Mouse (Mus musculus) embryonic stem cell, embryonic (primary cell): ENCODE data around the gene Kcnk4.

Source experiments
- CTCF ChIA-PET, 4 experiments: fragments of 300-600 bp in 2 of 4; fragments of 350-600 bp in 2 of 4; sonication (Branson Sonifier 250); formaldehyde crosslinking; loops; one replicate each; lab custom pipeline; 2022; ENCODE audit warnings: inconsistent platforms in 2 of 4; lab: Charles Lee
- POLR2A ChIA-PET, 4 experiments: fragments of 300-600 bp in 2 of 4; fragments of 350-600 bp in 2 of 4; sonication (Branson Sonifier 250); formaldehyde crosslinking; loops; one replicate each; lab custom pipeline; 2022; ENCODE audit warnings: antibody characterized with exemption in 4 of 4, inconsistent platforms in 1 of 4; lab: Charles Lee

Kcnk4 gene

DNA sequence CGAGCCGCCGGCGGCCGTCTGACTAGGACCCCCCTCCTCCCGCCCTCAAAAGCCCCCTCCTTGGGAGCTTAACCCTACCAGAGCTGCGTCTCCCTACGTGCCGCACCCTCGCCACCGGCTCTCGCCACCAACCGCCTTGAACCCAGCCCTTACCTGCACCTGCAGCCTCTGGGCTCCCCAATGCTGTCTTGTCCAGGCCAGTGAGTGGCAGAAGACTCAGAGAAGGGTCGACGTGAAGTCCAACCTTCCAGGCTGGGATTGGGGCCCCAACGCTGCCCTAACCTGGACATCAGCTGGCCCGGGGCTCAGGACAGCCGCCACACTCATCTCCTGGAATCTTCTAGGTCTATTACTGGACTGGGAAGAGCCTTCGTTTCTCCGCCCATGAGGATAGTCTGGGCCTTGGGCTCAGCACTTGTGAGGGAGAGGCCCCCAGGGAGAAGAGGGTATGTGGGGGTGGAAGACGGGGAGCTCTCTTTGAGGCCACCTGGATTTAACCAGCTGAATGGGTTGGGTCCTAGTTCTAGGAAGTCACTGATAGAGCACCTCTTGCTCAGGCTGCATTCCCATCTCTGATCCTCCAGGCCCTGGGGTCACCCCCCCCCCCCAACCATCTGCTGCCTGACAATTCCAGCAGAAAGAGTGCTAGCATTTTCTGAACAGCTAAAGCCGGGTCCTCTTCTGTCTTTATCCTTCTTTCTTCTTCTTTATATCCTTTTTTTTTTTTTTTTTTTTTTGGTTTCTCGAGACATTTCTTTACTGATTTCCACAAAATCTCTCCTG lies at the start of gene Kcnk4:
Kcnk4 (minus strand) TSS at position 321 of the 783 bp plus-strand sequence.
- POLR2A ChIA-PET = interaction anchor here in 3 of 4 experiments (0.6 to 3.8 kb wide), 21 partner anchors 8 to 661 kb away, joined by 3 to 23 read pairs (median 4); partner anchors contain the start of genes Esrra (in 2 of the 3), Bad (in 1 of the 3), Catsperz (in 1 of the 3) and Ccdc88b (in 1 of the 3)

GRCm38 (mm10) chr19:6983621-6984020 lies 49.3 kb upstream of the Kcnk4 start:
- ChIA-PET CTCF (no interaction called here), POLR2A (interaction anchor here in 3 of 4 experiments (0.6 to 8.9 kb wide), 8 partner anchors 8 to 187 kb away, joined by 3 to 99 read pairs (median 4); partner anchors contain the start of genes Nudt22 (in 2 of the 3), Trpt1 (in 2 of the 3) and Plcb3 (in 1 of the 3))

More for the DNA sequence above, at the start of gene Kcnk4:
- CTCF ChIA-PET = interaction anchor here (0.5 to 6.1 kb wide), 14 partner anchors 10 to 454 kb away, joined by 3 to 86 read pairs (median 6); partner anchors contain the start of genes Esrra (in 3 of the 4) and Catsperz (in 1 of the 4)

GRCm38 (mm10) chr19:6981465-6981864 lies 47.1 kb upstream of the Kcnk4 start:
- ChIA-PET CTCF (interaction anchor here in 1 of 4 experiments (0.8 kb wide), 1 partner anchor 529 kb away, joined by 3 read pairs; no protein-coding TSS in a partner anchor), POLR2A (interaction anchor here in 3 of 4 experiments (0.7 to 8.9 kb wide), 15 partner anchors 8 to 1873 kb away, joined by 3 to 99 read pairs (median 14); partner anchors contain the start of genes Nudt22 (in 3 of the 3), Trpt1 (in 3 of the 3), Dnajc4 (in 2 of the 3) and Stip1 (in 1 of the 3))

DNA sequence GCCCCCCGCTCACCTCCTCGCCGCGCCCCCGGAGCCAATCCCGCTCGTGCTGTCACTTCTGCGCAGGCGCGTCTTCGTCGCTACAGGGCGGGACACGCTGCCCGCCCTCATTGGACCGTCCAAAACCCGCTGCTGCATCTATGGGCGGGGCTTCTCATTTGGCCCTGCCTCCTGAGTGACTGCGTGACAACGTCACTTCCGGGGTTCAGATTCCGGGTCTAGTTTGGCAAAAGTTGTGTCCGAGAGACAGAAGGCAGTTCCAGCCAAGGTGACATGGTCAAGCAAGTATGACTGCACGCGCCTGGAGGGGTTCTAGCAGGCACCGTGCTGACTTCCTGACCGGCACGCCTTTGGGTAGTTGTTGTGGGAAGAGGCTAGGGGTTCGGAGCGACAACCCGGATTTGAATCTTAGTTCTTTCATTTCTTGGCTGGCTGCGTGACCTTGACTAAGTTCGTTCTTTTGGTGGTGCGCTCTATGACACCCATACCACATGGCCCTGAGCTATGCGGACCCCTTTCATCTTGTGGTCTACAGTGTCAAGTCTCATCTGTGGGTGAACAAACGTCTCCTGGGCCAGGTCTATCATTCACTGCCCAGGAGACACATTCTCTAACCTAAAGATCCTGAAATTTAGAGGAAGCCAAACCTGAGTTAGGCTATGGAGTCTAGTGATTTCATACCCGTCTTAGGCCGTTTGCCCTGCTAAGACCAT lies 46.2 kb upstream of the Kcnk4 start, which contains the start of gene Fkbp2:
Fkbp2 (minus strand) TSS at position 121 of the 713 bp plus-strand sequence.
- CTCF ChIA-PET = interaction anchor here in 3 of 4 experiments (0.7 to 2.9 kb wide), 33 partner anchors 7 to 552 kb away, joined by 3 to 89 read pairs (median 6); partner anchors contain the start of genes Bad (in 2 of the 3), Dnajc4 (in 2 of the 3), Nudt22 (in 2 of the 3) and Trpt1 (in 2 of the 3)
- POLR2A ChIA-PET = interaction anchor here in 3 of 4 experiments (0.5 to 8.9 kb wide), 57 partner anchors 9 to 1743 kb away, joined by 3 to 99 read pairs (median 4); partner anchors contain the start of genes Bad (in 3 of the 3), Gpr137 (in 3 of the 3), Nudt22 (in 3 of the 3) and Trpt1 (in 3 of the 3)

- CTCF ChIA-PET = interaction anchor here (0.6 to 2.9 kb wide), 90 partner anchors 8 to 673 kb away, joined by 3 to 89 read pairs (median 4); partner anchors contain the start of genes Bad (in 3 of the 4), Dnajc4 (in 3 of the 4), Esrra (in 2 of the 4) and Gpr137 (in 2 of the 4)
- POLR2A ChIA-PET = interaction anchor here (0.5 to 8.9 kb wide), 95 partner anchors 8 to 1743 kb away, joined by 3 to 99 read pairs (median 4); partner anchors contain the start of genes Bad (in 3 of the 4), Dnajc4 (in 3 of the 4), Gpr137 (in 3 of the 4) and Nudt22 (in 3 of the 4)
These were observed 45.4 kb upstream of the Kcnk4 start for GRCm38 (mm10) chr19:6979486-6980380.

DNA sequence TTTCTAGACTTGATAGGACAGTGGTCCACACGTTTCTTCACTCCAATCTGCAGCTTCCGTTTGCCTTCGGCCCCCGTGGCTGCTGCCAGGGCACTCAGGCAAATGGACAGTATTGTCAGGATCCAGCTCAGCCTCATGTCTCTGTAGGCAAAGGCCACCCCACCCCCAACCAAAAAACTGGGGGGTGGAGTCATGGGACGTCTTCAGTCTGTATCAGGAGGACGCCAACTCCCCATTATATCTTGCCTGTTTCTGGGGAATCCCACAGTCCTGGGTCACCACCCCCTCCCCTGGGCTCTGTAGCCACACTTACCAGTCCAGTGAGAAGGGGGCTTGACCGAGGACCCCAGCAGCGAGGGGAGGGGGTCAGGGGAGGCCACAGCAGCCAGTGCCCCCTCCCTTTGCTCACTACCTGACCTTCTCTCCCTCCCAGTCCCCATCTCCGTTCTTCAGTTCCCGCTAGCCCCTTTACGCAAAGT lies 44.7 kb upstream of the Kcnk4 start:
- ChIA-PET POLR2A (interaction anchor here in 3 of 4 experiments (0.6 to 8.9 kb wide), 73 partner anchors 8 to 1744 kb away, joined by 3 to 99 read pairs (median 4); partner anchors contain the start of genes Bad (in 3 of the 3), Dnajc4 (in 3 of the 3), Nudt22 (in 3 of the 3) and Trpt1 (in 3 of the 3)), CTCF (interaction anchor here (0.5 to 2.9 kb wide), 67 partner anchors 8 to 672 kb away, joined by 3 to 89 read pairs (median 4); partner anchors contain the start of genes Bad (in 3 of the 4), Dnajc4 (in 3 of the 4), Esrra (in 2 of the 4) and Gpr137 (in 2 of the 4))

DNA sequence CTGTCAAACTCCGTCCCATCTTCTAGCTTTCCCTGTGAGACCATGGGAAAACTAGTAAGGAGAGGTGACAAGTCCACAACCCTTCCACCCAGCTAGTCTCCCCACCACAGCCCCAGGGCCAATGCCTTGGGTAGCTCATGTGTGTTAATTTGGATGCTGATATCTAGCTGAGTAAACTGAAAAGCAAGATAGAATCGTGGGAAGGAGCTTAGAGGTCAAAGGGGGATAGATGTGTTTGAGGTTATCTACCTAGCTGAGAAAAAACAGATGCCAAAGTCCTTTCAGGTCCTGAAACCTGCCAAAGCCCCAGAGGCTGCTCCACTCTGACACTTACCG lies 44.3 kb upstream of the Kcnk4 start:
- CTCF ChIA-PET = interaction anchor here (0.5 to 2.9 kb wide), 22 partner anchors 8 to 1915 kb away, joined by 3 to 89 read pairs (median 9); partner anchors contain the start of genes Dnajc4 (in 3 of the 4), Nudt22 (in 2 of the 4), Trpt1 (in 2 of the 4) and Catsperz (in 1 of the 4)

DNA sequence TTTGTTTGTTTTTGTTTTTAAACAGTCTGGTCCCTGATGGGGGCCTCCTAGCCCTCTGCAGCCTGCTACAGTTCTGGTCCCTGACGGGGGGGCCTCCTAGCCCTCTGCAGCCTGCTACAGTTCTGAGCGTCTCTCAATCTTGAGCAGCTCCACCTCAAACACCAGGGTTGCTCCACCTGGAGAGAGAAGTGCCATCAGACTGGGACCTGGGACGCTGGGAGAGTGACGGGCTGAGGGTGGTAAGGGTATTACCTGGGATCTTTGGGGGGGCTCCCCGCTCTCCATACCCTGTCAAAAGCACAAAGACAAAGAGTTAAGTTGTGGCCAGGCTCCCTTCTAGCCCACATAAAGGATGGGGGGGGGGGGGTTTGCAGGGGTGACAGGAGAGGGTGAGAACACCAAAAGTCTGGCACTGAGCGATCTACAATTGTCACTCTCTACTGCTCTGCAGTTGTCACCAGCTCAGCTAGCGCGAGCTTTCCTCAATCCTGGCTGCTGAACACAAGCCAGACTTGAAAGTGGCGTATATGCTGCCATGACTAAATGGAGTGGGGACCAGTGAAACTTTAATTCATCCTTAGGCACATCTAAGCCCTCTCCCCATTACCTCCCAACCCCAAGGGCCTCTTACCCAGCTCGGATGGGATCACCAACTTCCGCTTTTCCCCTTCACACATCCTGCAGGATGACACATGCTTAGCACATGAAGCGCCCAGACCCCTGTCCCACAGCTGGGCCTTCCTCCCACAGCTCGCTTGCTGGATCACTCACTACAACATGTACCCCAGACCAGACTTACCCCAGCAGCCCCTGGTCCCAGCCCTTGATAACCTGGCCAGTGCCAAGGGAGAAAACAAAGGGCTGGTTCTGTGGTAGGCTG lies 43.7 kb upstream of the Kcnk4 start:
- CTCF ChIA-PET = interaction anchor here (0.5 to 2.9 kb wide), 18 partner anchors 8 to 1916 kb away, joined by 3 to 89 read pairs (median 9); partner anchors contain the start of genes Nudt22 (in 2 of the 4), Trpt1 (in 2 of the 4), Catsperz (in 1 of the 4) and Dnajc4 (in 1 of the 4)
- POLR2A ChIA-PET = interaction anchor here in 3 of 4 experiments (0.6 to 8.9 kb wide), 28 partner anchors 8 to 288 kb away, joined by 3 to 99 read pairs (median 12); partner anchors contain the start of genes Bad (in 3 of the 3), Dnajc4 (in 2 of the 3), Gpr137 (in 2 of the 3) and Nudt22 (in 2 of the 3)

More for the DNA sequence above, 44.3 kb upstream of the Kcnk4 start:
- POLR2A ChIA-PET = interaction anchor here in 3 of 4 experiments (0.7 to 8.9 kb wide), 25 partner anchors 8 to 287 kb away, joined by 3 to 99 read pairs (median 10); partner anchors contain the start of genes Bad (in 3 of the 3), Dnajc4 (in 2 of the 3), Gpr137 (in 2 of the 3) and Nudt22 (in 2 of the 3)

DNA sequence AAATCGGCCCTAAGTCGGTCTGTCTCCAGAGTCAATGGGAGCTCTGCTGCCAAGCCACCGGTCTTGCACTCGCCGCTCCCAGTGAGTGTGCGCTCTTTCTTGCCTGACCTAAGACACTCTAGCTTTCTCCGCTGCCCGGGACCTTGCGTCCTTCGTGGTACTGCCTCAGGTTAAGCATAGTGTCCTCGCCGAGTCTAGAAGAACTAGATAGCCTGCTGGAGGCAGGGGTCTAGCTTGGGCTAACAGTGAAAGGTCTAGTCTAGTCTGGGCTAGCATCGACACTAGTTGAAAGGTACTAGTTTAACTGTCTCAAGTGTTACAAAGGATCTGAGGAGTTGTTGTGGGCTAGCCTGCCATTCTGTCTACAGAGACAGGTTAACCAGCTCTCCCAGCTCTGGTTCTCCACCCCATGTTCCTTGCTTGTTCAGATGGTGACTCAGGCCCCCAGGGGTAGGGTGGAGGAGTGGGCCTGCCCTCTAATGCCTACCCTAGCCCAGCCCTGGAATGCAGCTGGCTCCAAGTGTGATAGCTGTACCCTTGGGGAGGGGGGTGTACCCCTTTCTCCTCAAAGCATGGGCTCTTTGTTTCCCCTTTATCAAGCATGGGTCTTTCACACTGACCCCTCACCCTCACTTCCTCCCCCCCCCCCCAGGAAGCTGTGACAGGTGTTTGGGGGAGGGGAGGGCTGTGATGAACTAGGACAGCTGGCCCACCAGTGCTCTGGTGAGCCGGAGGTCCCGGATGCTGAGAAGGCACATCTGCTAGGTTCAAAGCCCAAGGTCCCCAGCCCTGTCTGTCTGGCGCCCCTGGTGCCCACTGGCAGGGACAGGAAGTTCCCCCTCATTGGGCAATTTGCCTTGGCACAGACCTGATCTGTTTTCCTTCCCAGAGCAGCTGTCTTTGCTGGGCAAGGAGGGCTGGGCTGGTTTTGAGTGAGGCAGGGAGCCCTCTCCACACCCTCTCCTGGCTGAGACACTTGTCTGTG lies 41.5 kb upstream of the Kcnk4 start, which contains the start of gene Plcb3:
Plcb3 (minus strand) TSS at position 934 of the 985 bp plus-strand sequence.
- CTCF ChIA-PET = interaction anchor here (0.5 to 1.1 kb wide), 10 partner anchors 9 to 207 kb away, joined by 3 to 9 read pairs (median 3); partner anchors contain the start of genes Dnajc4 (in 1 of the 4), Nudt22 (in 1 of the 4) and Trpt1 (in 1 of the 4)
- POLR2A ChIA-PET = interaction anchor here (0.6 to 8.9 kb wide), 44 partner anchors 9 to 613 kb away, joined by 3 to 99 read pairs (median 4); partner anchors contain the start of genes Nudt22 (in 3 of the 4), Trpt1 (in 3 of the 4), Bad (in 2 of the 4) and Stip1 (in 2 of the 4)

DNA sequence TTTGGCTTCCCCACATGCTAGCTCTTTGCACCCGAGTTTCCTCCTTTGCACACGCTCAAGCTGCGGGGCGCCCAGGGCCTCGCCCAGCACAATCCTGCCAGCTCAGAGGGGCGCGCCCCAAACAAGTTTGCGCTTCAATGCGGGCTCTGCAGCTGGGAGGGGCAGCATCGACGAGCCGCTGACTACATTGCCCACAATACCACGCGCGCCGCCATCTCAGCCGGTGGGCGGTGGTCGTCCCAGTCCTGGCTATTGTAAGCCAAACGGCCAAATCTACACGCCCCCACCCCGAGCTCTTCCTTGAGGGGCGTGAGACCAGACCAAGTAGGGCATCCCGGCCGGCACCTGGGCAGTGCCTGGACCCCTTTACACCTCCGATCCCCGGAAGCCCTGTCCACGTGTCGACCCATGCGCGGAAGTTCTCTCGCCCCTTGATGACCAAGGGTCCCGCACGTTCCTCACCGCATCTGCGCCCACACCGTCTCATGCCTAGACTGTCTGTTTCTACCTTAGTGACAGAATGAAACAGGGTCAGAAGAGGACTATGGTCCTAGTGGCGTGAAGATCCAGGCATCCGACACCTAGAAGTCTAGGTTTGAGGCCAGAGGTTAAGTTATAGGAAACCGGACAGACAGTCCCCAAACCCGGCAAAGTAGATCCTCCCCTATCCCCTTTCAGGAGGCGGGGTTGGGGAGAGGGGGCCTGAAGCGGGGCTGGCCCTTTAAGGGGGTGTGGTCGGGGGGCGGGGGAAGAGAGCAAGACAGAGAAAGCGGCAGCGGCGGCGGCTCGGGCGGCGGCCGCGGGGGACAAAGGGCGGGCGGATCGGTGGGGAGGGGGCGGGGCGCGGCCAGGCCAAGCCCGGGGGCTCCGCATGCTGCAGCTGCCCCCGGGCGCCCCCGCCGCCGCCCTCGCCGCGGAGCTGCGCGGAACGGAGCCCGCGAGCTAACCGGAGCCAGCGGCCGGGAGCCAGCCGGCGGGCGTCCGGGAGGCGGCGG lies 40.2 kb upstream of the Kcnk4 start, which contains the start of gene Ppp1r14b:
Ppp1r14b (plus strand) TSS at position 758 of the 995 bp plus-strand sequence.
- POLR2A ChIA-PET = interaction anchor here (0.5 to 8.9 kb wide), 46 partner anchors 8 to 1969 kb away, joined by 3 to 99 read pairs (median 5); partner anchors contain the start of genes Nudt22 (in 3 of the 4), Trpt1 (in 3 of the 4), Bad (in 2 of the 4) and Stip1 (in 2 of the 4)
- CTCF ChIA-PET = interaction anchor here in 3 of 4 experiments (0.5 to 1.3 kb wide), 14 partner anchors 12 to 1051 kb away, joined by 3 to 5 read pairs (median 3); no protein-coding TSS in a partner anchor

- CTCF ChIA-PET = interaction anchor here in 3 of 4 experiments (0.6 to 1.3 kb wide), 11 partner anchors 11 to 1050 kb away, joined by 3 to 5 read pairs (median 3); no protein-coding TSS in a partner anchor
- POLR2A ChIA-PET = interaction anchor here (0.5 to 3.3 kb wide), 29 partner anchors 9 to 1970 kb away, joined by 3 to 19 read pairs (median 4); partner anchors contain the start of genes Bad (in 2 of the 4), Nudt22 (in 2 of the 4), Trpt1 (in 2 of the 4) and Catsperz (in 1 of the 4)
These were observed 39.4 kb upstream of the Kcnk4 start for GRCm38 (mm10) chr19:6973581-6974190.
